Comparison of ENCODE assay signal across 11 mouse cellular contexts in the genomic region with DNA sequence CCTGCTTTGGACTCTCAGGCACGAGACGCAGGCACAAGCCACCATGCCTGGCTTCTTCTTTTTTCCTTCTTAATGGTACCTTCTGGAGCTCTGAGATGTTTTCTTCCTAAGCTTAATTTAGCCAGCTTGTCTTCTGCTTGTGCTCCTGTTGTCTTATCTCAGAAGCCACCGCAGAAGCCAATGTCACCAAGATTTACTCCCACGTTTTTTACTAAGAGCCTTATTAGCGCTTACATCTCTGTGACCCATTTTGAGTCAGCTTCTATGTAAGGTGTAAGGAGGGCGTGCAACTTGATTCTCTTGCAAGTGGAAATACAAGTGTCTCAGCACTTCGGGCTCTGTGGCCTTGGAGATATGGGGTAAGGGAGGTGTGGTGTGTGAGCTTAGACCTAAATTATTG. TPM values are rescaled to one million over a fixed set of nuclear protein-coding genes. Genes with fewer than 3 reads are reported as not detected.
DNase-seq lines count a peak whose midpoint lies in the region; ATAC-seq and TF ChIP-seq lines count a peak whose summit lies in the region.
"Had no signal": no experiment of that assay in that cellular context is flagged by ENCODE, and none has a peak within 500 bp of the region (broad histone marks: within the 10 kb centered on the region; RNA-seq: fewer than 3 reads in every experiment).

No protein-coding gene starts in this region.

- no peak for TF ChIP-seq CTCF in left cerebral cortex, adult 2 months (IDR thresholded peaks at IDR 0.05)
- no peak for TF ChIP-seq CTCF in CH12.LX (conservative IDR thresholded peaks at IDR 0.05 in 1 of 2, IDR thresholded peaks at IDR 0.05 in 1 of 2; ENCODE audit: low read depth in 2 of 2, low read length in 2 of 2)
- no peak for TF ChIP-seq CTCF in intestine, postnatal 0 days (IDR thresholded peaks at IDR 0.05; ENCODE audit: low read depth)

- in situ Hi-C loops in CH12.LX (cut with MboI; ENCODE audit: low pct_ligation_motif_present, low pct_unique_long_range_greater_than_20kb, low sequenced_read_pairs), result no loop called here

- H3K79me2 ChIP-seq in CH12.LX (replicated peaks; ENCODE audit: control insufficient read depth, extremely low read depth, insufficient read depth, poor library complexity, severe bottlenecking), result no peaks in the 10 kb centered on the region

- no peak for TF ChIP-seq EP300 in CH12.LX (IDR thresholded peaks at IDR 0.05; ENCODE audit: low read length)

- 70% methylated on average over 7 of the region's 7 CpGs for WGBS in heart, embryonic 12.5 days
- WGBS in intestine, postnatal 0 days, result 82% methylated on average over 7 of the region's 7 CpGs
- WGBS in midbrain, embryonic 11.5 days, result 92% methylated on average over 7 of the region's 7 CpGs
- 93% methylated on average over 7 of the region's 7 CpGs for WGBS in midbrain, embryonic 10.5 days

- peaks cover 28% of the 10 kb centered on the region for H3K36me3 ChIP-seq in heart, embryonic 12.5 days
- peaks cover 36 to 79% of the 10 kb centered on the region in 2 experiments for H3K36me3 ChIP-seq in CH12.LX (replicated peaks in 1 of 2; ENCODE audit: control insufficient read depth in 1 of 2, insufficient read depth in 1 of 2, low read length in 1 of 2)
- H3K36me3 ChIP-seq in intestine, postnatal 0 days (ENCODE audit: control insufficient read depth, insufficient read depth), result peaks cover 39% of the 10 kb centered on the region
- peaks cover 8% of the 10 kb centered on the region for H3K36me3 ChIP-seq in midbrain, embryonic 11.5 days (ENCODE audit: control insufficient read depth, insufficient read depth, low read length)
- H3K36me3 ChIP-seq in midbrain, embryonic 10.5 days, result peaks cover 46% of the 10 kb centered on the region

- no peaks in the 10 kb centered on the region for H3K27me3 ChIP-seq in heart, embryonic 12.5 days (replicated peaks)
- no peaks in the 10 kb centered on the region for H3K27me3 ChIP-seq in CH12.LX (replicated peaks)
- no peaks in the 10 kb centered on the region for H3K27me3 ChIP-seq in intestine, postnatal 0 days (replicated peaks; ENCODE audit: control insufficient read depth, insufficient read depth, low read length)
- no peaks in the 10 kb centered on the region for H3K27me3 ChIP-seq in midbrain, embryonic 11.5 days (ENCODE audit: control insufficient read depth, insufficient read depth, low read length)
- no peaks in the 10 kb centered on the region for H3K27me3 ChIP-seq in midbrain, embryonic 10.5 days (ENCODE audit: low read depth, poor library complexity, severe bottlenecking)
- H3K27me3 ChIP-seq: forebrain, embryonic 13.5 days; limb, embryonic 13.5 days had no signal

- H3K4me3 ChIP-seq in heart, embryonic 12.5 days, result no peak overlapping the region
- H3K4me3 ChIP-seq in left cerebral cortex, adult 2 months, result no peak overlapping the region
- H3K4me3 ChIP-seq in CH12.LX (replicated peaks in 1 of 3; ENCODE audit: low read depth in 2 of 3, low read length in 2 of 3, poor library complexity in 1 of 3), result no peak overlapping the region
- no peak overlapping the region for H3K4me3 ChIP-seq in intestine, postnatal 0 days (ENCODE audit: low read depth, low read length)
- no peak overlapping the region for H3K4me3 ChIP-seq in midbrain, embryonic 11.5 days (ENCODE audit: low read depth, low read length)
- no peak overlapping the region for H3K4me3 ChIP-seq in midbrain, embryonic 10.5 days
- H3K4me3 ChIP-seq: forebrain, embryonic 13.5 days; limb, embryonic 13.5 days had no signal

- H3K9ac ChIP-seq in heart, embryonic 12.5 days, result no peak overlapping the region
- H3K9ac ChIP-seq in CH12.LX (ENCODE audit: insufficient read depth, low read depth), result no peak overlapping the region
- H3K9ac ChIP-seq in intestine, postnatal 0 days (ENCODE audit: low read depth, low read length), result no peak overlapping the region
- no peak overlapping the region for H3K9ac ChIP-seq in midbrain, embryonic 11.5 days (ENCODE audit: low read length)
- H3K9ac ChIP-seq: forebrain, embryonic 13.5 days; limb, embryonic 13.5 days had no signal

- ATAC-seq in heart, embryonic 12.5 days (ENCODE audit: insufficient number of reproducible peaks, low FRiP score), result no peak
- ATAC-seq in intestine, postnatal 0 days, result no peak
- ATAC-seq in midbrain, embryonic 11.5 days (ENCODE audit: low FRiP score), result no peak
- ATAC-seq: forebrain, embryonic 13.5 days; hindbrain, postnatal 0 days had no signal

- dilution Hi-C loops in CH12.LX (cut with MboI; ENCODE audit: extremely low pct_ligation_motif_present, extremely low pct_unique_long_range_greater_than_20kb, low sequenced_read_pairs), result no loop called here

- no peak for TF ChIP-seq POLR2A in CH12.LX (IDR thresholded peaks at IDR 0.05; ENCODE audit: low read depth, low read length)

- peaks cover 38% of the 10 kb centered on the region for H3K4me1 ChIP-seq in heart, embryonic 12.5 days (replicated peaks)
- H3K4me1 ChIP-seq in CH12.LX (ENCODE audit: control insufficient read depth in 1 of 2, insufficient read depth in 2 of 2), result peaks cover 23 to 87% of the 10 kb centered on the region in 2 experiments
- peaks cover 3% of the 10 kb centered on the region; the same call in 1 of the 2 replicates for H3K4me1 ChIP-seq in intestine, postnatal 0 days (replicated peaks; ENCODE audit: control insufficient read depth, insufficient read depth, low read length)
- H3K4me1 ChIP-seq in midbrain, embryonic 11.5 days (ENCODE audit: control insufficient read depth, insufficient read depth, low read length), result no peaks in the 10 kb centered on the region
- H3K4me1 ChIP-seq in midbrain, embryonic 10.5 days, result no peaks in the 10 kb centered on the region
- H3K4me1 ChIP-seq: forebrain, embryonic 13.5 days had no signal

- H3K9me3 ChIP-seq in heart, embryonic 12.5 days (replicated peaks), result no peaks in the 10 kb centered on the region
- no peaks in the 10 kb centered on the region for H3K9me3 ChIP-seq in CH12.LX (replicated peaks; ENCODE audit: low read length)
- H3K9me3 ChIP-seq in intestine, postnatal 0 days (ENCODE audit: control insufficient read depth), result no peaks in the 10 kb centered on the region
- no peaks in the 10 kb centered on the region for H3K9me3 ChIP-seq in midbrain, embryonic 11.5 days (ENCODE audit: control insufficient read depth, low read length)
- no peaks in the 10 kb centered on the region for H3K9me3 ChIP-seq in midbrain, embryonic 10.5 days (replicated peaks)
- H3K9me3 ChIP-seq: forebrain, embryonic 13.5 days; limb, embryonic 13.5 days had no signal

- no peak for DNase-seq in heart, adult 9 months (ENCODE audit: low spot score in 2 of 2)
- DNase-seq in left cerebral cortex, adult 2 months (ENCODE audit: extremely low spot score in 1 of 2, low spot score in 2 of 2), result no peak
- no peak for DNase-seq in left cerebral cortex, postnatal 14 days (ENCODE audit: low spot score in 2 of 2)
- no peak for DNase-seq in CH12.LX (ENCODE audit: extremely low read depth)
- DNase-seq in midbrain, embryonic 11.5 days (ENCODE audit: low spot score, missing footprints), result no peak
- DNase-seq in midbrain, embryonic 10.5 days (ENCODE audit: low spot score), result no peak

- TF ChIP-seq RAD21 in CH12.LX (IDR thresholded peaks at IDR 0.05; ENCODE audit: low read depth, low read length), result no peak

- peak overlapping the region; percentile 91 for H3K27ac ChIP-seq in heart, embryonic 12.5 days (ENCODE audit: poor library complexity, severe bottlenecking)
- peak overlapping the region; percentile 3; the same call in 1 of the 2 replicates for H3K27ac ChIP-seq in left cerebral cortex, adult 2 months
- H3K27ac ChIP-seq in CH12.LX (ENCODE audit: insufficient read depth, low read depth), result no peak overlapping the region
- H3K27ac ChIP-seq in intestine, postnatal 0 days (ENCODE audit: low read depth, low read length), result peak overlapping the region; percentile 46; the same call in 1 of the 2 replicates
- H3K27ac ChIP-seq in midbrain, embryonic 11.5 days (ENCODE audit: low read depth, low read length), result no peak overlapping the region
- H3K27ac ChIP-seq in midbrain, embryonic 10.5 days (replicated peaks), result no peak overlapping the region
- H3K27ac ChIP-seq: forebrain, embryonic 13.5 days; hindbrain, postnatal 0 days; limb, embryonic 13.5 days had no signal

- intact Hi-C loops in left cerebral cortex, adult 2 months (cut with DNase I), result no loop called here
- intact Hi-C loops in left cerebral cortex, postnatal 14 days (cut with DNase I), result no loop called here

- H3K4me2 ChIP-seq in heart, embryonic 12.5 days, result no peak overlapping the region
- H3K4me2 ChIP-seq in CH12.LX (ENCODE audit: insufficient read depth, low read depth, poor library complexity, severe bottlenecking), result no peak overlapping the region
- no peak overlapping the region for H3K4me2 ChIP-seq in intestine, postnatal 0 days (replicated peaks; ENCODE audit: low read depth)
- no peak overlapping the region for H3K4me2 ChIP-seq in midbrain, embryonic 11.5 days
- H3K4me2 ChIP-seq: forebrain, embryonic 13.5 days; limb, embryonic 13.5 days had no signal

TF ChIP-seq in CH12.LX, 34 proteins besides CTCF, POLR2A, EP300 and RAD21 (continues in another document):
- TF ChIP-seq CHD1 (IDR thresholded peaks at IDR 0.05; ENCODE audit: low read depth, low read length) (no peak), MEF2A (IDR thresholded peaks at IDR 0.05; ENCODE audit: borderline replicate concordance, low read depth, low read length) (no peak), MXI1 (IDR thresholded peaks at IDR 0.05; ENCODE audit: low read depth, low read length) (no peak), BHLHE40 (IDR thresholded peaks at IDR 0.05; ENCODE audit: low read depth, low read length) (no peak)

RNA-seq across cellular contexts. Expression of gene Arhgap27, which starts 18.0 kb away (rescaled TPM):
- 6.7 and 8.9 TPM in 2 replicates for polyA plus RNA-seq in heart, embryonic 12.5 days (2016; fragmentation: Nextera tagmentation; extraction: Ambion mirVana)
- 10 to 100 TPM; 10.8 to 14.0 TPM for total RNA-seq in left cerebral cortex, adult 2 months (2021)
- total RNA-seq in left cerebral cortex, postnatal 14 days (2021), result 10 to 100 TPM; 10.8 to 12.4 TPM
- 24.4 and 26.1 TPM in 2 replicates for total RNA-seq in CH12.LX (2012; rRNA removed)
- 11.4 and 11.8 TPM in 2 replicates for total RNA-seq in CH12.LX (2014; rRNA removed)
- 26.7 and 30.9 TPM in 2 replicates for polyA plus RNA-seq in CH12.LX (2012; ENCODE audit: insufficient read length, low read depth)
- polyA plus RNA-seq in intestine, postnatal 0 days (2015; fragmentation: Nextera tagmentation; extraction: Ambion mirVana), result 16.9 and 18.7 TPM in 2 replicates
- polyA plus RNA-seq in midbrain, embryonic 11.5 days (2014; fragmentation: Nextera tagmentation; extraction: Ambion mirVana), result 2.4 and 2.8 TPM in 2 replicates
- 3.8 and 4.1 TPM in 2 replicates for polyA plus RNA-seq in midbrain, embryonic 10.5 days (2016; fragmentation: Nextera tagmentation; extraction: Ambion mirVana)

RNA-seq across cellular contexts. Expression of gene Plekhm1, which starts 31.0 kb away (rescaled TPM):
- polyA plus RNA-seq in heart, embryonic 12.5 days (2016; fragmentation: Nextera tagmentation; extraction: Ambion mirVana), result 7.4 and 7.5 TPM in 2 replicates
- 10 to 100 TPM; 17.0 to 19.8 TPM for total RNA-seq in left cerebral cortex, adult 2 months (2021)
- total RNA-seq in left cerebral cortex, postnatal 14 days (2021), result 10 to 100 TPM; 15.5 to 16.9 TPM
- total RNA-seq in CH12.LX (2012; rRNA removed) (5.3 and 5.4 TPM in 2 replicates), CH12.LX (2014; rRNA removed) (2.7 and 3.5 TPM in 2 replicates)
- polyA plus RNA-seq in CH12.LX (2012; ENCODE audit: insufficient read length, low read depth), result 18.3 and 23.2 TPM in 2 replicates
- 4.7 and 5.2 TPM in 2 replicates for polyA plus RNA-seq in intestine, postnatal 0 days (2015; fragmentation: Nextera tagmentation; extraction: Ambion mirVana)
- 6.4 and 7.6 TPM in 2 replicates for polyA plus RNA-seq in midbrain, embryonic 11.5 days (2014; fragmentation: Nextera tagmentation; extraction: Ambion mirVana)
- 8.0 and 8.5 TPM in 2 replicates for polyA plus RNA-seq in midbrain, embryonic 10.5 days (2016; fragmentation: Nextera tagmentation; extraction: Ambion mirVana)

Comparison
In these comparisons a context has a peak if more than half of its experiments do, and no peak if none do; other contexts are left out.
1. H3K27ac ChIP-seq: peak in heart, embryonic 12.5 days (single experiment), left cerebral cortex, adult 2 months (single experiment) and intestine, postnatal 0 days (single experiment); none in CH12.LX (single experiment), midbrain, embryonic 11.5 days (single experiment) and midbrain, embryonic 10.5 days (single experiment).